Mouse (Mus musculus) testis, adult 2 months (tissue): ENCODE data around the gene Mus81.

Experiments
- CTCF ChIP-seq: fragments of 200-500 bp; IDR thresholded peaks from 2 replicates; pipeline ENCODE4 v1.5.1; 2012; ENCODE audit warnings: low read depth, mild to moderate bottlenecking, inconsistent platforms, low read length, moderate library complexity; ENCODE audit not compliant: control insufficient read depth, insufficient read depth, insufficient replicate concordance
- POLR2A ChIP-seq: fragments of 200-500 bp; IDR thresholded peaks from 2 replicates; pipeline ENCODE4 v1.6.1; 2012; ENCODE audit warnings: low read depth, mild to moderate bottlenecking, inconsistent platforms, low read length, moderate library complexity; ENCODE audit not compliant: control insufficient read depth

DNA sequence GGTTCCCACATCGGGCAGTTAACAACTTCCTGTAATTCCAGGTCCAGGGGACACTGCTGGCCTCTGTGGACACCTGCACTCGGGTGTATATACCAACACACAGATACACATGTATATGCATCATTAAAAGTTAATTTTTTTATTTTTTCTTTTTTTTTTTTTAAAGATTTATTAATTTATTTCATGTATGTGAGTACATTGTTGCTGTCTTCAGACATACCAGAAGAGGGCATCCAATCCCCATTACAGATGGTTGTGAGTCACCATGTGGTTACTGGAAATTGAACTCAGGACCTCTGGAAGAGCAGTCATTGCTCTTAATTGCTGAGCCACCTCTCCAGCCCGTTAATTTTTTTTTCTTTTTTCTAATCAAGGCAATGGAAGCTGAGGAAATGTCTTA lies 15.3 kb downstream of the Mus81 start:
- no peak for TF ChIP-seq POLR2A
- TF ChIP-seq CTCF, result no peak
